Mouse (Mus musculus): Measurements from ENCODE around the gene Tmx1.

Gene Tmx1

GRCm38 (mm10) chr12:70486716-70487480, 34.0 kb downstream of the Tmx1 start:
- DNase-seq, result no peak

GRCm38 (mm10) chr12:70492441-70492840, 39.5 kb downstream of the Tmx1 start:
- no peak for DNase-seq

- DNase-seq, result no peak
Observed at GRCm38 (mm10) chr12:70494494-70495281, 41.8 kb downstream of the Tmx1 start.

- DNase-seq, result no peak
Observed at GRCm38 (mm10) chr12:70495282-70495922, 42.5 kb downstream of the Tmx1 start.

- no peak for DNase-seq
Observed at GRCm38 (mm10) chr12:70498091-70498490, 45.2 kb downstream of the Tmx1 start.

GRCm38 (mm10) chr12:70505971-70506370, 53.1 kb downstream of the Tmx1 start:
- DNase-seq, result no peak

- DNase-seq, result no peak
Observed at GRCm38 (mm10) chr12:70512023-70512422, 59.1 kb downstream of the Tmx1 start.

- no peak for DNase-seq
Observed at GRCm38 (mm10) chr12:70512431-70512830, 59.5 kb downstream of the Tmx1 start.
